Mouse (Mus musculus): ENCODE measurements around the gene Ciart. TPM values are rescaled to one million over a fixed set of nuclear protein-coding genes. Genes with fewer than 3 reads are reported as not detected.
A peak's percentile ranks its signal among the peaks of the same experiment; 100 is the strongest.
"Not testable (repeated sequence)": the region's sequence is repeated elsewhere in the genome, so short reads cannot be mapped to it uniquely, and the experiment has no call there.

Gene Ciart
- polyA plus RNA-seq, 1 experiment from 2014 or later = 4.4 TPM

DNA sequence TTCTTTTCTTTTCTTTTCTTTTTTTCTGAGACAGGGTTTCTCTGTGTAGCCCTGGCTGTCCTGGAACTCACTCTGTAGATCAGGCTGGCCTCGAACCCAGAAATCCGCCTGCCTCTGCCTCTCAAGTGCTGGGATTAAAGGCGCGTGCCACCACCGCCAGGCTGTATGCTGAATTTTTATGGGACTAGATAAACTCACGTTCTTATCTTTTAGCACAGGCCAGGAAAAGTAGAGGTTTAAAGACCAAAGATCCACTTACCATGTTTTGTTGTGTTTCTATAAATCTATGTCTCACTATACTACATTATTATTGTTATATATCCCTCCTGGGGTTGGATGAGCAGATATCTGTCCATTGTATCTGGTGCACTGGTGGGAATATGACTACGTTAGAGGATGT, 41.4 kb upstream of the Ciart start:
- H3K4me1 ChIP-seq (ENCODE audit: control insufficient read depth, insufficient read depth, low read length); ATAC-seq (ENCODE audit: low read depth); H3K27me3 ChIP-seq (replicated peaks; ENCODE audit: control insufficient read depth, insufficient read depth, low read length); H3K36me3 ChIP-seq (ENCODE audit: control insufficient read depth, insufficient read depth, low read length); H3K4me3 ChIP-seq (ENCODE audit: low read depth, low read length); H3K27ac ChIP-seq (replicated peaks; ENCODE audit: low read depth, low read length); H3K4me2 ChIP-seq (ENCODE audit: low read depth, low read length); DNase-seq (ENCODE audit: low spot score); H3K9me3 ChIP-seq (ENCODE audit: control insufficient read depth, low read length); H3K9ac ChIP-seq (ENCODE audit: low read depth, low read length): not testable (repeated sequence)
- 89% methylated on average over 7 of the region's 7 CpGs for WGBS

DNA sequence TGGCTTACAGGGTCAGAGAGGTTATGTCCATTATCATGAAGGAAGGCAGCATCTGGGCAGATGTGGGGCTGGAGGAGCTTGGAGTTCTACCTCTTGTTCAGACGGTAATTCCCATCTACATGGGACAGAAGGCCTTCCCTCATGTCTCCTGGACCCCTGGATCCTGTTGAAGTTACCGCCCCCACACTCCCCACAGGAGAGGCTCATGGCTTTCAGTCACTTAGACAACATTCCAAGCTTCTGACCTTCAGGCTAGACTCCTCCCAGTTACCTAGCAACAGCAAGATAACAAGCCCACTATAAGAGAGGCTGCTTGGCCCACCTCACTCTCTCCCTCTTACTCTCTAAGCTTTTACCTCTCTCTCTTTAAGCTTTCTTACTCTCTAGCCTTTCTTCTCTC, 38.5 kb upstream of the Ciart start:
- ATAC-seq (ENCODE audit: low read depth); H3K4me1 ChIP-seq (ENCODE audit: control insufficient read depth, insufficient read depth, low read length); H3K4me3 ChIP-seq (ENCODE audit: low read depth, low read length); DNase-seq (ENCODE audit: low spot score); H3K27ac ChIP-seq (replicated peaks; ENCODE audit: low read depth, low read length); H3K4me2 ChIP-seq (ENCODE audit: low read depth, low read length); H3K9ac ChIP-seq (ENCODE audit: low read depth, low read length); H3K36me3 ChIP-seq (ENCODE audit: control insufficient read depth, insufficient read depth, low read length); H3K27me3 ChIP-seq (replicated peaks; ENCODE audit: control insufficient read depth, insufficient read depth, low read length); H3K9me3 ChIP-seq (ENCODE audit: control insufficient read depth, low read length): not testable (repeated sequence)
- 60% methylated on average over 2 of the region's 2 CpGs for WGBS

DNA sequence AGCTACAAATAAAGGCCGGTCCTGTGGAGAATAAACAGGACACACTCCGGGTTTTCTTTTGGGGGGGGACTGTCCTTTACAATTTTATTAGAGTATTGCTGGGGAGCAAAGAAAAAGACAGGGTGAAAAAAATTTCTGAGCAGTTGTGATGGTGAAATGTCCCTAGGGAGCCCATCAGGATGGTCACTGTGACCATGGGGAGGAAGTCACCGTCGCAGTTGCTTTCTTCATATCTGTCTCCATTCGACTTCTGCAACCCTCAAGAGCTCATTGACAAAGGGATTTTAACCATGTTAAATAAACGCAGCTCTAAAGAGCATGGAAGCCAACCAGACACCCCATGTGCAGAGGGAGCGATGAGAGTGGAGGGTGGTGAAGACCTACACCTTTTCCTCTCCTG, 34.7 kb upstream of the Ciart start:
- H3K9ac ChIP-seq (ENCODE audit: low read depth, low read length) = no peak overlapping the region

DNA sequence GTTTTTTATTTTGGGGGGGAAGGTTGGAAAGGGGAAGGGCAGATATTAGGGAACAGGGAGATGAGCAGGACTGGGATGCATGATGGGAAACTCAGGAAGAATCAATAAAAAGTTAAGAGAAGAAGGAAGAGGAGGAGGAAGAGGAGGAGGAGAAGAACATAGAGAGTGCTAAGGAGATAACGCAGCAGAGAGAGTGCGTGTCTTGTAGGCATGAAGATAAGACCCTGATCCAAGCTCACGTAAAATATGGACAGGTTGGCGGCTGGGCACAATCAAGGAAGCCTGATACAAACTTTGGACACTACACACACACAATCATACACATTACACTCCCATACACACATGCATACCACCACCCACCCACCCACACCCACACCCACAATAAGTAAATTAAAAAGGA, 32.7 kb upstream of the Ciart start:
- H3K36me3 ChIP-seq (ENCODE audit: control insufficient read depth, insufficient read depth, low read length) = no peaks in the 10 kb centered on the region
- no peak overlapping the region for H3K9ac ChIP-seq (ENCODE audit: low read depth, low read length)
- H3K4me2 ChIP-seq (ENCODE audit: low read depth, low read length) = no peak overlapping the region
- H3K4me1 ChIP-seq (ENCODE audit: control insufficient read depth, insufficient read depth, low read length) = no peaks in the 10 kb centered on the region
- H3K4me3 ChIP-seq (ENCODE audit: low read depth, low read length) = no peak overlapping the region
- no peaks in the 10 kb centered on the region for H3K9me3 ChIP-seq (ENCODE audit: control insufficient read depth, low read length)
- 82% methylated on average over 4 of the region's 4 CpGs for WGBS
- no peaks in the 10 kb centered on the region for H3K27me3 ChIP-seq (replicated peaks; ENCODE audit: control insufficient read depth, insufficient read depth, low read length)
- DNase-seq (ENCODE audit: low spot score) (no peak), ATAC-seq (ENCODE audit: low read depth) (no peak)
- no peak overlapping the region for H3K27ac ChIP-seq (replicated peaks; ENCODE audit: low read depth, low read length)

More for the DNA sequence above, 34.7 kb upstream of the Ciart start:
- no peaks in the 10 kb centered on the region for H3K4me1 ChIP-seq (ENCODE audit: control insufficient read depth, insufficient read depth, low read length)
- no peak for ATAC-seq (ENCODE audit: low read depth)
- no peak overlapping the region for H3K4me2 ChIP-seq (ENCODE audit: low read depth, low read length)
- no peak for DNase-seq (ENCODE audit: low spot score)
- H3K9me3 ChIP-seq (ENCODE audit: control insufficient read depth, low read length) = no peaks in the 10 kb centered on the region
- no peak overlapping the region for H3K27ac ChIP-seq (replicated peaks; ENCODE audit: low read depth, low read length)
- 73% methylated on average over 7 of the region's 7 CpGs for WGBS
- no peaks in the 10 kb centered on the region for H3K27me3 ChIP-seq (replicated peaks; ENCODE audit: control insufficient read depth, insufficient read depth, low read length)
- no peaks in the 10 kb centered on the region for H3K36me3 ChIP-seq (ENCODE audit: control insufficient read depth, insufficient read depth, low read length)
- H3K4me3 ChIP-seq (ENCODE audit: low read depth, low read length) = no peak overlapping the region

DNA sequence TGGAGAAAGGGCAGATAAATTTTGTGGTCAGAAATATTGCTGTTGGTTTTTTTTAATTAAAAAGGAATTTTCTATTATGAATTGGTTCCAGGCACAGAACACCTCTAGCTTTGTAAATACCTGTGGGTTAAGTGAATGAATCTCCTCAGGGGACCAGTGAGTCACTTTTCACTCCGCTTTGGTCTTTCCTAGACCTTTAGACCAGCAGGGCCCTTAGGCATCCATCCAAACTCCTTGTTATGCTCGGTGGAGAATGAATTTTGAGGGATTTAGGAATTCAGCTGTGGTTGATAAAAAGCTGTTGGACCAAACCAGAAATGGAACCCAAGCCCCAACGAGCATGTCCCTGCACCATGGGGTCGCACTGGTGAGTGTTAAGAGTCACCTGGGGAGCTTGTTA, 25.6 kb upstream of the Ciart start:
- 34% methylated on average over 4 of the region's 4 CpGs for WGBS
- Histone ChIP-seq H3K36me3 (ENCODE audit: control insufficient read depth, insufficient read depth, low read length) (no peaks in the 10 kb centered on the region), H3K9me3 (ENCODE audit: control insufficient read depth, low read length) (no peaks in the 10 kb centered on the region), H3K4me3 (ENCODE audit: low read depth, low read length) (no peak overlapping the region), H3K9ac (ENCODE audit: low read depth, low read length) (no peak overlapping the region), H3K27me3 (replicated peaks; ENCODE audit: control insufficient read depth, insufficient read depth, low read length) (no peaks in the 10 kb centered on the region), H3K27ac (replicated peaks; ENCODE audit: low read depth, low read length) (no peak overlapping the region), H3K4me1 (ENCODE audit: control insufficient read depth, insufficient read depth, low read length) (peaks cover 28% of the 10 kb centered on the region), H3K4me2 (ENCODE audit: low read depth, low read length) (no peak overlapping the region)
- ATAC-seq (ENCODE audit: low read depth) (no peak), DNase-seq (ENCODE audit: low spot score) (no peak)

DNA sequence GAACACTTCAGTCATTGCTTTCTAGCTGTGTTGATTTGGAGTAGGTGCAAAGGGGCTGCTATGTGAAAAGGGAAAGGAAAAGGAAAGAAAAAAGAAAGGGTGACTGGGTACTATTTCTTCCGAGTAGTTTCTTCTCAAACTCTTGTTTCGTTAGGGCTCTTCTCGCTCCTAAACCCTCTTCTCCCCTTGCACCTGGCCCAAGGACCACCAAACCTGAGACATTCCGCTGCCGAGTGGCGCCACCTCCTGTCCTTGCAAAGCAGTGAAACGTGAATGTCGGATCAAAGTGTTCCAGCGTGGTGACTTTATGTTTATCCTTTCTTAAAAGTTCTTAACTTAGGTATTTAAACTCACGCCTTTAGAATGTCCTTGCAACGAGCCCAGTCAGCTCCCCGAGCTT, 24.8 kb upstream of the Ciart start:
- Histone ChIP-seq H3K27ac (replicated peaks; ENCODE audit: low read depth, low read length) (no peak overlapping the region), H3K4me2 (ENCODE audit: low read depth, low read length) (peak overlapping the region; percentile 65), H3K4me3 (ENCODE audit: low read depth, low read length) (peak overlapping the region; percentile 22), H3K4me1 (ENCODE audit: control insufficient read depth, insufficient read depth, low read length) (peaks cover 28% of the 10 kb centered on the region), H3K27me3 (replicated peaks; ENCODE audit: control insufficient read depth, insufficient read depth, low read length) (no peaks in the 10 kb centered on the region), H3K36me3 (ENCODE audit: control insufficient read depth, insufficient read depth, low read length) (no peaks in the 10 kb centered on the region), H3K9me3 (ENCODE audit: control insufficient read depth, low read length) (no peaks in the 10 kb centered on the region), H3K9ac (ENCODE audit: low read depth, low read length) (0 out of 2 replicates have a peak overlapping the region, but pooled peaks have one; percentile 37)
- peak; percentile 48 for DNase-seq (ENCODE audit: low spot score)
- ATAC-seq (ENCODE audit: low read depth) = no peak
- under 1% methylated on average over 12 of the region's 12 CpGs for WGBS

DNA sequence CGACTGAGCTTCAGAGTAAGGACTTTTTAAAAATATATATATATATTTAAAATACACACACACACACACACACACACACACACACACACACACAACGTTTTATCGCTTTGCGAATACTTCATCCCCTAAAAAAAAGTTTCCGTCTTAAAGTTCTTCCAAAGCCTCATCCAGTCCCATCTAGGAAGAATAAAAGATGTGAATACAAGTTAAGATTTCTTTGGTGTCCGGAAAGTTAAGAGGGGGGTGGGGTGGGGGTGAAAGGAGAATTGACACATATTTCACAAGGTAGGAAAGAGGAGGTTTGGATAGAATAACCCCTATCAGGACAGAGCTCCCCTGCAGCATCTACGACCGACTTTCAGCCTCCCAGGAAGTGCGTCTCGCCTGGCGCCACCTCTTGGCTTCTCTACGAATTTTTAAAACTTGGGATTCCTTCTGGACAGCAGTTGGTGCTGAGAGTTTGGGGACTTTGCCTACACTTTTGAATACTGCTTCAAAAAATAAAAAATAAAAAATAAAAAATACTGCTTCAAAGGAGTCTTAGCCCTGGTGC, 24.0 kb upstream of the Ciart start:
- Histone ChIP-seq H3K27me3 (replicated peaks; ENCODE audit: control insufficient read depth, insufficient read depth, low read length) (no peaks in the 10 kb centered on the region), H3K4me3 (ENCODE audit: low read depth, low read length) (peak overlapping the region; percentile 37), H3K4me2 (ENCODE audit: low read depth, low read length) (peak overlapping the region; percentile 65), H3K9ac (ENCODE audit: low read depth, low read length) (0 out of 2 replicates have a peak overlapping the region, but pooled peaks have one; percentile 38), H3K9me3 (ENCODE audit: control insufficient read depth, low read length) (no peaks in the 10 kb centered on the region), H3K36me3 (ENCODE audit: control insufficient read depth, insufficient read depth, low read length) (no peaks in the 10 kb centered on the region), H3K4me1 (ENCODE audit: control insufficient read depth, insufficient read depth, low read length) (peaks cover 28% of the 10 kb centered on the region), H3K27ac (replicated peaks; ENCODE audit: low read depth, low read length) (no peak overlapping the region)
- 0% methylated on average over 12 of the region's 12 CpGs for WGBS
- 0 out of 2 replicates have a peak, but pooled peaks have one; percentile 26 for ATAC-seq (ENCODE audit: low read depth)
- peak; percentile 77 for DNase-seq (ENCODE audit: low spot score)

- Histone ChIP-seq H3K4me2 (ENCODE audit: low read depth, low read length) (peak overlapping the region; percentile 65), H3K36me3 (ENCODE audit: control insufficient read depth, insufficient read depth, low read length) (no peaks in the 10 kb centered on the region), H3K9ac (ENCODE audit: low read depth, low read length) (peak overlapping the region; percentile 38), H3K4me3 (ENCODE audit: low read depth, low read length) (peak overlapping the region; percentile 37), H3K27me3 (replicated peaks; ENCODE audit: control insufficient read depth, insufficient read depth, low read length) (no peaks in the 10 kb centered on the region), H3K27ac (replicated peaks; ENCODE audit: low read depth, low read length) (no peak overlapping the region), H3K4me1 (ENCODE audit: control insufficient read depth, insufficient read depth, low read length) (peaks cover 28% of the 10 kb centered on the region), H3K9me3 (ENCODE audit: control insufficient read depth, low read length) (no peaks in the 10 kb centered on the region)
- DNase-seq (ENCODE audit: low spot score) (peak; percentile 64), ATAC-seq (ENCODE audit: low read depth) (peak; percentile 27; the same call in 1 of the 2 replicates)
- WGBS = under 1% methylated on average over 17 of the region's 18 CpGs
These were observed 23.3 kb upstream of the Ciart start for GRCm38 (mm10) chr3:95905146-95905939.

Measured in embryonic facial prominence, embryonic 14.5 days (tissue).